Mouse (Mus musculus): ENCODE measurements around the gene Hand2. TPM values are rescaled to one million over a fixed set of nuclear protein-coding genes. Genes with fewer than 3 reads are reported as not detected.

The Hand2 gene
- polyA plus RNA-seq, 1 experiment from 2014 or later, result 2.6 TPM

- Histone ChIP-seq H3K36me3 (no peaks in the 10 kb centered on the region), H3K9ac (0 out of 2 replicates have a peak overlapping the region, but pooled peaks have one; percentile 27), H3K4me3 (0 out of 2 replicates have a peak overlapping the region, but pooled peaks have one; percentile 5), H3K27me3 (replicated peaks) (peaks cover 99% of the 10 kb centered on the region), H3K27ac (0 out of 2 replicates have a peak overlapping the region, but pooled peaks have one; percentile 2), H3K9me3 (replicated peaks) (no peaks in the 10 kb centered on the region), H3K4me2 (peak overlapping the region; percentile 36), H3K4me1 (peaks cover 9% of the 10 kb centered on the region; the same call in 1 of the 2 replicates)
- no peak for ATAC-seq
- WGBS (ENCODE audit: insufficient replicate concordance), result 24% methylated on average over 27 of the region's 27 CpGs
Observed at GRCm38 (mm10) chr8:57326091-57327065, 5.6 kb downstream of the Hand2 start.

GRCm38 (mm10) chr8:57327281-57328160 lies 6.7 kb downstream of the Hand2 start:
- H3K36me3 ChIP-seq, result no peaks in the 10 kb centered on the region
- no peaks in the 10 kb centered on the region for H3K9me3 ChIP-seq (replicated peaks)
- peaks cover 9% of the 10 kb centered on the region; the same call in 1 of the 2 replicates for H3K4me1 ChIP-seq
- H3K4me3 ChIP-seq, result peak overlapping the region; percentile 2; the same call in 1 of the 2 replicates
- peak overlapping the region; percentile 44; the same call in 1 of the 2 replicates for H3K4me2 ChIP-seq
- ATAC-seq, result no peak
- 0 out of 2 replicates have a peak overlapping the region, but pooled peaks have one; percentile 6 for H3K27ac ChIP-seq
- H3K9ac ChIP-seq, result 0 out of 2 replicates have a peak overlapping the region, but pooled peaks have one; percentile 22
- peaks cover 99% of the 10 kb centered on the region for H3K27me3 ChIP-seq (replicated peaks)
- WGBS (ENCODE audit: insufficient replicate concordance), result 7% methylated on average over 29 of the region's 29 CpGs

- ATAC-seq, result peak; percentile 45; the same call in 1 of the 2 replicates
- H3K9ac ChIP-seq, result no peak overlapping the region
Observed at GRCm38 (mm10) chr8:57328161-57328920, 7.6 kb downstream of the Hand2 start.

GRCm38 (mm10) chr8:57328931-57329341 lies 8.2 kb downstream of the Hand2 start:
- H3K27ac ChIP-seq, result no peak overlapping the region
- peaks cover 9% of the 10 kb centered on the region; the same call in 1 of the 2 replicates for H3K4me1 ChIP-seq
- peak overlapping the region; percentile 44 for H3K4me2 ChIP-seq
- no peak overlapping the region for H3K9ac ChIP-seq
- 2% methylated on average over 19 of the region's 19 CpGs for WGBS (ENCODE audit: insufficient replicate concordance)
- no peaks in the 10 kb centered on the region for H3K9me3 ChIP-seq (replicated peaks)
- no peak for ATAC-seq
- H3K4me3 ChIP-seq, result peak overlapping the region; percentile 29
- H3K27me3 ChIP-seq (replicated peaks), result peaks cover 99% of the 10 kb centered on the region
- H3K36me3 ChIP-seq, result no peaks in the 10 kb centered on the region

More at GRCm38 (mm10) chr8:57328161-57328920, 7.6 kb downstream of the Hand2 start:
- Histone ChIP-seq H3K36me3 (no peaks in the 10 kb centered on the region), H3K4me1 (peaks cover 9% of the 10 kb centered on the region; the same call in 1 of the 2 replicates), H3K27ac (no peak overlapping the region), H3K4me2 (peak overlapping the region; percentile 44), H3K27me3 (replicated peaks) (peaks cover 99% of the 10 kb centered on the region), H3K9me3 (replicated peaks) (no peaks in the 10 kb centered on the region), H3K4me3 (peak overlapping the region; percentile 29)
- under 1% methylated on average over 42 of the region's 42 CpGs for WGBS (ENCODE audit: insufficient replicate concordance)

GRCm38 (mm10) chr8:57330106-57330505 lies 9.3 kb downstream of the Hand2 start:
- Histone ChIP-seq H3K4me1 (peaks cover 9% of the 10 kb centered on the region; the same call in 1 of the 2 replicates), H3K36me3 (no peaks in the 10 kb centered on the region), H3K9me3 (replicated peaks) (no peaks in the 10 kb centered on the region), H3K27me3 (replicated peaks) (peaks cover 100% of the 10 kb centered on the region), H3K4me3 (no peak overlapping the region), H3K27ac (no peak overlapping the region), H3K9ac (no peak overlapping the region), H3K4me2 (no peak overlapping the region)
- no peak for ATAC-seq
- WGBS (ENCODE audit: insufficient replicate concordance), result 41% methylated on average over 2 of the region's 2 CpGs

GRCm38 (mm10) chr8:57331727-57332630 lies 11.2 kb downstream of the Hand2 start:
- WGBS (ENCODE audit: insufficient replicate concordance), result 2% methylated on average over 29 of the region's 29 CpGs
- peak overlapping the region; percentile 25 for H3K4me3 ChIP-seq
- H3K36me3 ChIP-seq, result no peaks in the 10 kb centered on the region
- peak overlapping the region; percentile 68 for H3K27ac ChIP-seq
- H3K27me3 ChIP-seq (replicated peaks), result peaks cover 99% of the 10 kb centered on the region
- no peak for ATAC-seq
- no peaks in the 10 kb centered on the region for H3K9me3 ChIP-seq (replicated peaks)
- peaks cover 9% of the 10 kb centered on the region; the same call in 1 of the 2 replicates for H3K4me1 ChIP-seq
- H3K4me2 ChIP-seq, result no peak overlapping the region
- no peak overlapping the region for H3K9ac ChIP-seq

DNA sequence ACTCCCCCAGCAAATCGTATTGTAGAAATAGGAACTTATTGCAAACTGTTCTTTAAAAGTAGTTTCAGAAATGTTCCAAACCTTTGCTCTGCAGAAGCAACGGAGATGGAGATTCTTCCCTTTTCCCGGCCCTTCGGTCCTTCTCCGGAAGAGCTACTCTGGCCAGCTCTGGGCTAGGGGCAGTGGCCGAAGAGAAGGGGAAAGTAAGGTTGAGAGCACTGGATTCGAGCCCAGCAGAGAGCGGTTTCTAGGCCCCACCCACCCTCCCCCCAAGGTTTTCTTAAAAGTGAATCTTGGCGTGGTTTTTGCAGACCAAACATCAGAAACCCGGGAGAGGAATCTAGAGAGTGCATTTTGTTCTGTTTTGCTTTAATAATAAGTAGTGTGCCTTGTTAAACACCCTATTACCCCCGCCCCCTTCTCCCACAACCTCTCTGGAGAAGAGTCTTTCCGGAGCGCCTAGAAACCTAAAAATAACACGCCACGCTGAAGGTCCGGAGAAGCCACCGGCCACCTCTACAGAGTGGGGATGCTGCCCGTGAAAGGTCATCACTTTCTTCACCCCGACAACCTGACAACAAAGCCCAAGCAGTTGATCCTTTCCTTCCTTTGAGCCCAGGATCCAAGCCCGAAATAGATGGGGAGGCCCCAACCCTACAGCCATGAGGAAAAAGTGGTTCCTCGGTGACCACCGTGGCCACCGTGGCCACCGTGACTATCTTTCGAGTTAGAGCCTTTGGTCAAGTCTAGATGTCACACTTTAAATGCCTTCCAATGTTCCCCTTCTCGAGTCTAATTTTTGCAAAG lies 12.1 kb downstream of the Hand2 start:
- Histone ChIP-seq H3K36me3 (no peaks in the 10 kb centered on the region), H3K27ac (peak overlapping the region; percentile 68), H3K9ac (no peak overlapping the region), H3K9me3 (replicated peaks) (no peaks in the 10 kb centered on the region), H3K4me3 (peak overlapping the region; percentile 25), H3K4me1 (peaks cover 9% of the 10 kb centered on the region; the same call in 1 of the 2 replicates), H3K27me3 (replicated peaks) (peaks cover 99% of the 10 kb centered on the region), H3K4me2 (peak overlapping the region; percentile 26)
- ATAC-seq, result no peak
- WGBS (ENCODE audit: insufficient replicate concordance), result 3% methylated on average over 26 of the region's 26 CpGs

GRCm38 (mm10) chr8:57333483-57333770 lies 12.6 kb downstream of the Hand2 start:
- H3K4me2 ChIP-seq, result peak overlapping the region; percentile 26

DNA sequence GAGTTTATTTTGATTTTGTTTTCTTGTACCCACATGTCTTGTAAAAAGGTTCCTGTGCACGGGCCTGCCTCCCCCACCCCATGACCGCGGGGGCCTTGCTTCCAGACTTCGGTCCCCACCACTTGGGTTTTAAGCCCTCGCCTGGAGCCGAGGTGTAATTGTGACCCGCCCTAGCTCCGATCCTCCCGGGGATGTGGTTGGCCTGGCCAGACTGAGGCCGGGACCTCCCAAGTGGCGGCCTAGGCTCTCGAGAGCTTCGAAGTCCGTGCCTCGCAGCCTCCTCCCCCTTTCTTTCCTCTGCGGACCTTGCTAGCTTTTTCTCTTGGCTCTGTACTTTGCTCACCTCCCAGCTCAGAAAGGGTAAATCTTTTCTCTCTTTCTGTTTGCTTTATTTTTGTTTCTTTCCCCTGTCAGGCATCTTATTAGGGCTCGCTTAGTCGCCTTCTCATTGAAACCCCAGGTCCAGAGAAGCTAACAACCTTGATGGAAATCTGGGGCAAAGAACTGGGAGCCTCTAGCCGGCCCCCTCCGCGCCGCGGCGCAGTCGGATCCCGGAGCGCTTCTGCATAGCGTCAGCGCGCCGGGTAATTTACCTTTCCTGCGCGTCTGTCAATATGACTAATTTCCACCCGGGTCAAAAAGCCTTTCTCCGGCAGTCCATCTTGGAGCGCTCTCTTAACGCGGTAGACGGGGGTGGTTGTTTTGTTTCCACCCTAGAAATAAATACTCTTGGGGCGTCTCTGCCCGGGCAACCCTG lies 13.2 kb downstream of the Hand2 start:
- H3K27me3 ChIP-seq (replicated peaks), result peaks cover 98% of the 10 kb centered on the region
- 0 out of 2 replicates have a peak overlapping the region, but pooled peaks have one; percentile 26 for H3K27ac ChIP-seq
- H3K9ac ChIP-seq, result no peak overlapping the region
- peak overlapping the region; percentile 25; the same call in 1 of the 2 replicates for H3K4me3 ChIP-seq
- H3K4me2 ChIP-seq, result peak overlapping the region; percentile 26
- H3K9me3 ChIP-seq (replicated peaks), result no peaks in the 10 kb centered on the region
- H3K4me1 ChIP-seq, result peaks cover 2% of the 10 kb centered on the region; the same call in 1 of the 2 replicates
- no peak for ATAC-seq
- H3K36me3 ChIP-seq, result no peaks in the 10 kb centered on the region
- WGBS (ENCODE audit: insufficient replicate concordance), result under 1% methylated on average over 41 of the region's 41 CpGs

More at GRCm38 (mm10) chr8:57333483-57333770, 12.6 kb downstream of the Hand2 start:
- Histone ChIP-seq H3K27me3 (replicated peaks) (peaks cover 98% of the 10 kb centered on the region), H3K36me3 (no peaks in the 10 kb centered on the region), H3K4me1 (peaks cover 8% of the 10 kb centered on the region; the same call in 1 of the 2 replicates), H3K9ac (no peak overlapping the region), H3K27ac (peak overlapping the region; percentile 68; the same call in 1 of the 2 replicates), H3K4me3 (peak overlapping the region; percentile 25), H3K9me3 (replicated peaks) (no peaks in the 10 kb centered on the region)
- WGBS (ENCODE audit: insufficient replicate concordance), result 1% methylated on average over 9 of the region's 9 CpGs
- no peak for ATAC-seq

Measured in liver, embryonic 12.5 days (tissue).